Mouse (Mus musculus) embryo, embryonic 11 days (tissue): Measurements from ENCODE around the gene Cux1.

ENCODE experiments used
- DNase-seq: peaks from one replicate; pipeline ENCODE4 v3.0.0-alpha.2; 2015

The Cux1 gene

DNA sequence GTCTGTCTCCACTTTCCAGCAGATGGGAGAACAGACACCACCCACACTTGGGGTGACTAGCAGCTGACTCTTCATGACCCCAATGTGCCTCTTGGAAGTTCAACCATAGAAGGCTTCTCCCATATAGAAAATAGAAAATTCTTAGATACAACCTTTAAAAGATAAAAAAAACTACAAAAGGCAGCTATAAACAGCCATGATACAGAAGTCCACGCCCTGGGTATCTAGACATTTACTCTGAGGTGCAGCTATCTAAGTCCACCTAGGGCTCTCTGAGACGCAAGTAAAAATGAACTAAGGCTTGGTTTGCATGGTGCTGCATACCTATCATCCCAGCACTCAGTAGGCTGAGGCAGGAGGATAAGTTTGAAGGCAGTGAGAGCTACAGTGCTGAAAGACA is 144.3 kb downstream of the Cux1 start:
- DNase-seq, result no peak

DNA sequence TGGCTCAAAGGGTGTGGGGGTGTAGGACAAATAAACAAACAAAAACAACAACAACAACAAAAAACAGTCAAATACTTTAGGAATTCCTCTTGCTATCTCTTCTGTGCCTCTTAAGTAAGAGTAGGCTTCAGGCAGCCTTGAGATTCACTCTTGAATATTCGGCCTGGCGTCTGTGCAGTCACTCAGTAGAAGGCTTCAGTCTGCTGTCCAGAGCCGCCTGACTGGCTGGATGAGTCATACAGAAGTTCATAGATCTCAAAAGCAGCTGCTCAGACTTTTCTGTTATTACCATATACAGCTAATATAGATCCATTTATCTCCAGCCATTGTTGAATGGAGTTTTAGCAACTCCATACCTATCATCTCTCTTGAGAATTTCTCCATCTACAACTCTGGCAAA is 145.4 kb downstream of the Cux1 start:
- no peak for DNase-seq

DNA sequence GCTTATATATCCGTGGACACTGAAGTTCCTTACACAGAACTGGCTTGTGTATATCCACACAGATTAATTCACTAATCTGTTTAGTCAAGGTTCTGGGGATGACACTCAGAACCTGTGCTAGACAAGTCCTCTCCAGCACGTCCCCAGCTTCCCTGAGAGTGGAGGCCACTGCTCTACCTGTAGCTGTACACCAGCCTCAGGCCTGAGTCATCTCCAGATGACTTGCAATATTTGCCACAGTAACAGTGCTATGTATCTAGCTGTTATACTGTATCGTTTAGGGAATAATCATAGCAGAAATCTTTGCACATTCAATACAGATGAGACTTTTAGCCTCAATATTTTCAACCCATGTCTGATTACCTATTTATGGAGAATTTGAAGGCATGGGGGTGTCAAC is 146.0 kb downstream of the Cux1 start:
- DNase-seq, result no peak

DNA sequence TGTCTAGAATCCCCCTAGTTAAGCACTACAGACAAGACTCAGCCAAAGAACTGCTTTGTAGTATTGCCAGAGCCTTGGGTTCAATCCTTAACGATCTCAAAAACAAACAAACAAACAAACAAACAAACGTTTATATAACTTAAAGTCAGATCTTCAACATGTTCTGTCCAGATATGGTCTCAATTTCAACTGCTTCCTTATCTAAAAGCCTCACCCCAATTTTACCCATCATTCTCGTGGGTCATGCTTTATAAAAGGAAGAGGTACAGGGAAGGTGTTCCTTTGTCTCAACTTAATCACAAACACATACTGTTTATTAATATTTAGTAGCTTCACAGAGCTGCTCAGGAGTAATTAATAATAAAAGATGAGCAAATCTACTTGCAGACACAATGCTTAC is 146.9 kb downstream of the Cux1 start:
- DNase-seq, result no peak

DNA sequence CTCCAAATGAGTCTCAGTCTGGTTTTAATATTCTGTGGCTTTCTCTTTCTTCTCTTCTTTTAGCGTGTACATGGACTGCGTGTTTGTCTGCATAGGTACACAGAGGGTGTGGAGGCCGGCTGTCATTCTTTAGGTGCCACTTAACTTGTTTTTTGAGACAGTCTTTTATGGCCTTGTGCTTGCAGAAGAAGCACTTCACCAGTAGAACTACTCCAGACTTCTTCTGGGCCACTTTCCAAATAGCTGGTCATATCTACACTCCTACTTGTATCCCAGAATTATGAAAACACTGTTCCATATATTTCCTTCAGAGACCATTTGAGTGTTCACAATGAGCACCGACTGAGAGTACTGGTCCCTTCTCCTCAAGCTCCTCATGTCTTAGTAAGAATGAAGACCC is 149.4 kb downstream of the Cux1 start:
- no peak for DNase-seq

DNA sequence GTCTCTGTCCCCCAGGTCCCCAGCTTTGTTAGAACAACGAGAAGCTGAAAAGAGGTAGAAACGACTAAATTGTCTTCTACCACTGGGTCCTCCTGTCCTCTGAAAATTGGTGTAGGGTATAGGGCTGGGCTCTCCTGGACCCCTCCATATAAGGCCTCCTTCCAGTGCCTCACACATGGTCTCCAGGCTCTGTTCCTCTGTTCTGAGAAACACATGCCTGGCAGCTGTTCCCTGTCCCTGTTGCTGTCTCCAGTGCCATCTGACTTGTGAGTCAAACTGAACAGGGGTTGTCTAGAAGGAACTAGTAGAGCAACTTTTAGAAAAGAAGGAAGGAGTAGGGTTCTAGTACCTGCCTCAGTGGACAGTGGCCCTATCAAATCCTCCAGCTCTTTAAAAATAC is 152.8 kb downstream of the Cux1 start:
- DNase-seq, result no peak

DNA sequence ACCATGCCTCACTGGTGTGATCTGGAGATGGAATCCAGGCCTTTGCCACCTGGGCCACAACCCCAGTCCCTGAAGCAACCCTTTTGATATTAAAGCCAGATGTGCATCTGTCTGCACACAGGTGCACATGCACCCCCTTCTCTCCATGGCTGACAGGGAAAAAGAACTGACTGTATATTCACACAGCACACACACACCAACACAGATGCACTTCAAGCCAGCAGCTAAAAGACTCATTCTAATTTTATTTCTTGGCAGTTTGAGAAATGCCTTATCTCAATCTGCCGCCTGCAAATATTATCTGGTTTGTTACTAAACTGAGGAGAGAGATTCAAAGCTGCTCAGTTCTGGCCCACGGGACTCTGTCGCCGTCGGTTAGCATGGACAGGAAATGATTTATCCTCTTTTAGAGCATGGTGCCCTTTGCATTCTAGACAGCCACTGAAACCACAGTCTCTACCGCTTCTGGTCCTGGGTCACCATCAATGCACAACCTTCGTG is 156.6 kb downstream of the Cux1 start:
- peak; percentile 34 for DNase-seq

DNA sequence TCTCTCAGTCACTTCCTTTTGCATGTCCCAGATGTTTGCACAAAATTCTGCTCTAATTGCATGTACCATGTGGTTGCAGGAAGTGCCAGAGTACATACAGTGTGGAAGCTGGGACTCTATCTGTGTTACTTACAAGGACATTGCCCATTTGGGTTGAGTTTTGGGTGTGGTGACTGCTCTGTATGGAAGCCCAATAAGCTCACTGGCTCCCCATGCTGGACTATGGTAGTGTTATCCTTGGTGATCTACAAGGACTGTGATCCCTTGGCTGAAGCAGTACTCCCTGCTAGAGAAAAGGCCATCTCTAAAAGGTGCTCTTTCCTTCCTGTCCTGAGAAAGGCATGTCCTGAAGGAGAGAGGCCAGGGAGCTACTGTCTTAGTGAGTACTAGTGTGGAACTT is 160.9 kb downstream of the Cux1 start:
- no peak for DNase-seq

DNA sequence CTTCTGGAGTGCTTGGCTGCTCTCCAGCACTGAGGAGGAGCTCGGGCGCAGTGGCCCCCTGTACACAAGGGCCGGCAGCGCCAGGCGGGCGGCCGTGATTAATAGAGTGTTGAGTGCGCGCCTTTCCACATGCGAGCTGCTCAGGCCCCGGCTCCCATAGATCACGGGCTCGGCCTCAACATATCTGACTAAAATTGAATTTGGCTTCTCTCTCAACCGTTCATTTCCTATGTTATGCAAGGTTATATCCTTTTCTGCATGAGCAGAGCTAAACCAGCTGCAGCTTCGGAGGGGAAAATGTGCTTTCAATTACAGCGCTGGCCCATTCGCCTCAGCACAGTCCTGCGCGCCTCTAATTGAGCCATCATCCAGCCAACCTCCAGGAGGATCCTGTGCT is 163.7 kb downstream of the Cux1 start:
- DNase-seq, result peak; percentile 84

DNA sequence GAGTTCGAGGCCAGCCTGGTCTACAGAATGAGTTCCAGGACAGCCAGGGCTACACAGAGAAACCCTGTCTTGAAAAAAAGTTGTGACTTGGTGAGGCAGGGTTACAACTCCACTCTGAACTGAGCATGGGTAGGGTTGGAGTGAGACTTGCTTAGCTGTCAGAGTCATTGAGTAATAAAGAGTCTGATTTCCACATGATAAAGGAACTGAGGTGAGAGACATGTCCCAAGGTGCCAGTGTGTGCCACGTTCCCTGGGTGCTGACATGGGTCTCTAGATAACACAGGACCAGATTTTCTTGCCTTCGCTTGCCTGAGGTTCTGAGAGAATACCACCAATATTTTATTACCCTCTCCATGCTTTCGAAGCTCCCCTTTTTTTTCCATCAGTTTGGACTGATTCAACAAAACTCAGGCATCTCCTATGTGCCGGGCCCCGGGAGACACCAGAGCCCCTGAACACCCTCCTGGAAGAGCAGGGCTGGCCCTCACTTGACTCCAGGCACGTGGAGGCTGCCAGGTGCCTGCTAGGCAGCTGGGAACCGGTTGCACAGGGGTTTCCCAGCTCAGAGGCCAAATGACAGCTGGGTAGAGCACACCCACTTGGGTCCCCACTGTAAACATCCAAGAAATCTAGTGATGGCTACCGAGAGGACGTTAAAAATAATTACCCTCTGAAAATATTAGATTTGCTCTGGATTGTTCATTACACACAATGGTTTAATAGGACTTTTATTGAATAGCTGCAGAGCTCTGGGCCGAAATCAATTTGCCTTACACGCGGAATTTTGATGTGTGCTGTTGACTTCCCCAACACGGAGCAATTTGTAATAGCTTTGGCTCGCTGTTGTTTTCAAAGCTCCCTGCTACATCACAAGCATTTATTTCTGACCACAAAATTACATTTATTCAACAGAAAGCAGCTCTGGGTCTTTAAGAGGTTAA is 164.4 kb downstream of the Cux1 start:
- no peak for DNase-seq

DNA sequence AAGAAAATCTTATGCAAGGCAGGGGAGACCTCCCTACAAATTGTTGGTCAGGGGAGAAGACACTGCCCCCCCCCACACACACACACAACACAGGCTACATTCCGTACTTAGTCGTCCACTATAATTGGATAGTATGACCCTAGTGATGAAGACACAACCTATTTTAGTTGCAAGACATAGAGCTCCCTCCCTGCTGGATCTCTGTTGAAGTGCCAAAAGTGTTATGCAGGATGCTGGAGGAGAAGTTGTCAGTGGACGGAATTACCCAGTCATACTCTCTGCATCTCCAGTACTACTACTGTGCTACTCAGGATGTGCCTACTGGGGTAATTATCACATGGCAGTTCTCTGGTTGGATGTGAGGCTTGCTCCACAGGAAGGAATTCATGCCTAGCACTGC is 168.6 kb downstream of the Cux1 start:
- DNase-seq, result no peak

DNA sequence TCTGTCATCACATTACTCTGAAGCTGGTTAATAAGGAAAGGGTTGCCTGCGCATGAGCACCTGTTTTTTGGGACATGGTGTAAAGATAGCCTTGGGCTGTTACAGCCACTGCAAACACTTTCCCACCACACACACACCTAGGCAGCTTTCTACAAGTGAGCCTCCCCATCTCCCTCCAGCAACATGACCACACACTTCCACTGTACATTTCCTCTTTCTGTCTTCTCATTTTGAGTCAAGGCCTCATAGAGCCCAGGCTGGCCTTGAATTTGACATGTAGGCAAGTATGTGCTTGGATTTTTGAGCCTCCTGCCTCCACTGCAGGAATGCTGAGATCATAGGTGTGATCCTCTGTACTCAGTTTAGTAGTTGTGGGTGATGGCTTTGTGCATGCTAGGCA is 170.6 kb downstream of the Cux1 start:
- no peak for DNase-seq

DNA sequence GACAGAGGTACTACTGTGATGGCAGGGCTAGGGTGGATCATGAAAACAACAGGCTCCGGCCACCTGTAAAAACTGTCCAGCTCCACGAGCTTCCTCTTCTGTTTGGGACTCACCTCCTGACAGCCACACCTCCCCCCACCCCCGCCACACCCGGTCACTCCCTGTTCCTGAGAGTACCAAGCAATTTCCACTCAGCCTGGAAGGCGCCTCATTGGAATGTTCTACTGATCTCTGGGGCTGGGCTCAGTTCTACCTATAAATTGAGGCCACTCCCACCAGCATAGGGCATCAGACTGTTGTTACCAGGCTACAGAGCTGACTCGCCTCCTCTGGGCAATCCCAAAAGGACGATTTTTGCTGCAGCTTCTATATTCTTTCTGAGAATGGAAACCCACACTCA is 171.0 kb downstream of the Cux1 start:
- DNase-seq, result no peak

DNA sequence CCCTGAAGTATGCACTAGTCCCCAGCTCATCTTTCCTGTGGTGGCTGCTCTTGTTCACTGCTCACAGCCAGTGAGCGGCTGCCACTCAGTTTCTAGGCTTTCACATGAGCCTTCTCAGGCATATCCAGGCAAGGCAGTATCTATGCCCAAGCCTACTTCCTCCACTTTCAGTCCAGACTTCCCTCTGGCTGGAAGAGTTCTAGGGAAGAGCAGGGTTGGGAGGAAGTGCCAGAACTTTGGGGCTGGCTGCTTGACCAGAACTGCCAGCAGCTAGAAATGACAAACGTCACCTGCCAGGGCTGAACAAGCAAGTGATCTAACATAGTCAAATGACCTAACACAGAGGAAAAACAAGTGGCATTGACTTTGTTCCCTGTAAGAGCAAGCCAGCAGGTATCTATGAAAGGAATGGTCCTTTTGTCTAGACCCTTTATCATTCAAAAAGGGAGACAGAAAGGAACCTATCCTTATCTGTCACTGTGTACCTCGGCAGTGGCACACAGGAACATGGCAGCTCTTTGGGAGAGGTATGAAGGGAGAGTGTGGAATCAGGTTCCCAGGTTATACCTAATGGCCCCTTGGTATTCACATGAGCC is 171.6 kb downstream of the Cux1 start:
- DNase-seq, result no peak

DNA sequence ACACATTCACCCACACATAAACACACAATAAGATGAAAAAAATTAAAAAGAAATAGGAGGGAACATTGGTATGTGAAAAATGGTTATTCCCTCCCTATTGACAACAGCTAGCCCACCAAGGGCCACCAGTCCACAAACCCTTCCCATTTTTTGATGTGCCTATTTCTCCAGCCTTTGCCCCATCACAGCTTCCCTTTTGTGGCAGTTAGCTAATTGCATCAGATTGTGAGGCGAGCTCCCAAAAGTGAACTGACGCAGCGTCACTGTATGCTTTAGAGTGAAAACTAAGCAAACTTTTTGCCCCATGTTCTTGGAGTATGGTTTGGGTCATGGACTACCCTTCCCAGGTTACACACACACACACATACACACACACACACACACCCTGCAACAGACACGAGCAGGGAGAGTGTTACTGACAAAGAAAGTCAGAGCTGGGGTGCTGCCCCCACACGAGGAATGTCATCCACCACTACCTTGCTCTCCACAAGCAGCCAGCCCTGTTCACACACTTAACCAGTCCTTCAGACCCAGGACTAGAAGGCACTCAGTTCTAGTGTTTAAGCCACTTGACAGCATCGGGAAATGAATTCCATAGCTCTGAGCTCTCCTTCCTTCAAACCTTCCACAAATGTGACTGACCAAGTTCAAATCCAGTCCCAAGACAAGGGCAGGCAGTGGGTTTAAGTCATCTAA is 172.6 kb downstream of the Cux1 start:
- no peak for DNase-seq

DNA sequence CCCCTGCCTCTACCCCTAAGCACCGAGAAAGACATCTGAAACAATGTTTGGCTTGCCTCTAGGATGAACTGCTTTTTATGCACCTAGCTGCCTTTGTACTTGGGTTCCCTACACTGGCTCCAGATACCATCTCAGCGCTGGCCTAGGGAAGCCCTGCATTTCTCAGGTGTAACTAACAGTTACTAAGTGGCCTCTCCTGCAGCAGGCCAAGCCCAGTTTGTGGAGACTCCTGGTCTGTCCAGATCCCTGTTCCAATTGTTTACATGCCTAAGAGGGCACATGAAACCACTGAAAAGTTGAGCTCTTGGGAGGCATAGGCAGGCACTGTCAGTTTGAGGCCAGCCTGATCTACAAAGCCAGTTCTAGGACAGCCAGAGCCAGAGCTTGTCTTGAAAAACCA is 173.7 kb downstream of the Cux1 start:
- DNase-seq, result no peak

DNA sequence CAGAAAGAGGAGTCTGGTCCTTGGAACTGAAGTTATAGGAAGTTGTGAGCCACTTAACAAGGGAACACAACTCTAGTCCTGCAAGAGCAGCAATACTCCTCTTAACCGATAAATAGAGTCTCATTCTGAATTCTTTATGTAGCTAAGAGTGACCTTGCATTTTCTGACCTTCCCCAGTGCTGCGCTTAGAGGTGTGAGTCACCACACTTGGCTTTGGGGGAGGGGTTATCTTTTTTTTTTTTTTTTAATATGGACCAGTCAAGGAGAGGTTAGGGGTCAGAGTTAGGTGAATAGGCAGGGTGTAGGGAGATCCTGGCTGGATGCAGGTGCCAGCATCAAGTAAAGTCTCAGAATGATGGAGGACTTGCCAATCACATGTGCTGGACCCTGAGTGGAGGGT is 180.5 kb downstream of the Cux1 start:
- no peak for DNase-seq

DNA sequence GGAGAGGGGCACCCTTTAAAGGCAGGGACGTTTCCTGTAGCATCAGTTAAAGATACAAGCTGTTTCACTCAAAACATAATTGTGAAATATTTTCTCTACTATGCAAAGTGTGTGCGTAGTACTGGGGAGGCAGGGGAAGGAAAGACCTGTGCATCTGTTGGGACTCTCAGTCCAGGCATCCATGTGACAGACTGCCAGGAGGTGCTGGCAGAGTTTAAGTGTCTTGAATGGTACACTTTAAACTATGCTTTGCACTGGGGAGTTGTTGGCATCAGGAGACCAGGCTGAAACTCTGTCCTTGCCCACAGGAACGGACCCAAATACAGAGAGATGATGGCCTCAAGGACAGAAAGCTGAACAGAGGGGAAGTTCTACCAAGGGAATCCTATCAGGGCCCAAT is 182.1 kb downstream of the Cux1 start:
- no peak for DNase-seq

DNA sequence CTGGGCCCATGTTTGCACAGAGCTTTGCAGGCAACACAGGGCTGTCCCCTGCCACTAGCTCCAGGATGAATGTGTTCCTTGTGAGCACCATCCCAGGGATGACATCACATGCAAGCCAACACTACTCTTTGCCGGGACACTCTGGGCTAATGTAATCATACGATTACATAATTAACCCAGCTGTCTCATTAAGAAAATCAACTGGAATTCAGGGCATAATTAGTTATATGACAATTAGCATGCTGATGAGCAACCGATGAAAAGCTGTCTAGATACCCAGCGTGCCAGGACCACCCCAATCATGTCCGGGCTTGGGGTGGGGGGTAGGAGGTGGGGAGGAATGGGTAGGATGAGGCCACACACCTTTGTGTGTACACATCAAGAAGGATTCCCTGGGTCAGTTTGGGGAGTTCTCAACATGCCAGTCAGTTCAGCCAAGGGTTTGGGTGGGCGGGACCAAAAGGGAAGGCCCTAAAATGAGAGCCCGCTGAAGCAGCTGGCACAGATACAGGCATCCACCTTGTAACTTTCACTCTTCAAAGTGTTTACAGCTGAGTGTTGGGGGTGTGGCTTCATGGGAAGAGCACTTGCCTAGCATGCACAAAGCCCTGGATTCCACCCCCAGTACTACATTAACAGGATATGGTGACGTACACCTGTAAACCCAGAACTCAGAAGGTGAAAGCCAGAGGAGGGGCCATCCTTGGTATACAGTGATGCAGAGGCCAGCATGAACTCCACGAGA is 184.9 kb downstream of the Cux1 start:
- DNase-seq, result no peak

DNA sequence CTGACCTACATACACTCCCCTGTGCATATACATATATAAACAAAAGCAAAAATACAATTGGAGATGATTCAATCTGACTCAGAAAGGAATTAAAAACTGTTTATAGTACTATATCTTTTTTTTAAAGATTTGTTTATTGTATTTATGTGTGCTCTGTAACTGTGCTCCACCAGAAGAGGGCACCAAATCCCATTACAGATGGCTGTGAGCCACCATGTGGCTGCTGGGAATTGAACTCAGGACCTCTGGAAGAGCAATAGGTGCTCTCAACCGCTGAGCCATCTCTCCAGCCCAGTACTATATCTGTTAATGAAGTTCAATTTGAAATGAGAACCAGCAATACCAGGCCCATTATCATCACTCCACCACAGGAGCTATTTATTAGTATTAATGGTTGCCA is 187.9 kb downstream of the Cux1 start:
- no peak for DNase-seq

DNA sequence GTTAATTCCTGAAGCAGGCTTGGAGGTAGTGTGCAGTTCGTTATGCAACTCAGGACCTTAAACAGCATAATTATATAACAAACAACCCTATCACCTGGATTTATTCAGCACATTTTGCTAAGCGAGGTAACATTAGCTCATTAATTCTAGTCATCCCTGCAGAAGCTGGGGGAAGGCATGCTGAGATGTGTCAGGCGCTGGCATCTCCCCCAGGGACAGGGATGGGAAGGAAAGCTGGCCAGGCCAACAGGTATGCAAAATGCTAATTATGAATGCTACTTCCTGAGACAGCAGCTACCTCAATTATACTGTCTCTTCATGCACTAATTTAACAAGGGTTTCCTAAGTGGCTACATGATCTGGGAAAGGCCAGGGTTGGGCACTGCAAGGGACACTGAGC is 190.2 kb downstream of the Cux1 start:
- DNase-seq, result no peak

DNA sequence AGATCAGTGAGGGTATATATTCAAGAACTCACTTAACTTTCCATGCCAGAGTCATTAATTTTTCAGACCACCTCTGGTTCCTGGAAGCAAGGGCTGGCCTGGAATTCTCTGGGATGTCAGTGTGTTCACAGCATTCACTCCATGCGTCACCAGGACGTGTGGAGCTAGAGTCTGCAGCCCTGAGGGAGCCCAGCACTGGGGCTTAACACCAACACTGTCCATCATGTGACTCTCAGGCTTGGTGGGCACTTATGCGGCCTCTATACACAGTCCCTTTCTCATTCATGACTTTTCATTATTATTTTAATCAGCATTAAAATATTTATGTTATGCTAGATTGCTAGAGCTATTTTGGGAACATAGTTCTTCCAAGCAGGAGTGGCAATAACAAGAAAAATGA is 191.9 kb downstream of the Cux1 start:
- DNase-seq, result no peak

DNA sequence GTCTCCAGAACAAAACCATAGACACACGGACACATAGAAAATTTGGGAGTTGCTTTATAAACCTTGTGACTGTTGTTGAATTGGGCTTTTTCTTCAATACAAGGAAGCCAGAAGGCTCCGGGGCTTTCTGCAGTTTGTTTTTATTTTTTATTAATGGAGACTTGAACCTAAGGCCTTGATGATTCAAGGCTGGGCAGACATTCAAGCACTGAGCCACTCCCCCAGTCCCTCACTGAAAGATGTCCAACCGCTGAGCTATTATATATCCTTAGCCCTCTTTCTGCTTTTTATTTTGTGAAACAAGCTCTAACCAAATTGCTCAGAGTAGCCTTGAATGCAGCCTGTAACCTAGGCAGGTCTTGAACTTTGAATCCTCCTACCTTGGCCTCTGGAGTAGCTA is 195.0 kb downstream of the Cux1 start:
- no peak for DNase-seq
